Mouse (Mus musculus) CD4-positive, CD25-positive, alpha-beta regulatory T cell, adult 2 months (primary cell): Measurements from ENCODE around the gene Kdm5b.

ENCODE experiments used
- DNase-seq: peaks from one replicate; pipeline ENCODE4 v3.0.0-alpha.2; 2012; ENCODE audit warnings: low read depth, low spot score

The Kdm5b gene

DNA sequence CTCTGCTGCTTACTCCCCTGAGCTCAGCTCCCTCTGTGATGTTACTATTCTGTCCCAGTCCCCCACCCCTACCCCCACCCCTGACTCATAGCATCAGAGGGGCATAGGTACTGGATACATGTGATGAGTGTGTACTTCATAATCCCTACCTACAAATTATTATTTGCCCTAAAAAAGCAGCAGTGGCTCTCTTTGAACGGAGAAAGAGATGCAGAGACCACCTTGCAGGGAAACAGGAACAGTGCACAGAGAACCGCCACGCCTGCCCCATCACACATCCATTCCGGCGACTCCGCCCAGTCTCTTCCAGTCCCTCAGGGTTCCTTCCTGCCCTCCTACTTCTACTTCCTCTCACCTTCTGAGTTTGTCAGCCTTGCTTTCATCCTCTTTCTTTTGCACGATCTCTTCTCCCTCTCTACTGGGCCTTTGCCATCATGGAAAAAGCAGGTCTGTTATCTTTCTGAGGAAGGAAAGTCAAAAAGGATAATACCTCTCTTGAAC is 10.3 kb upstream of the Kdm5b start, which contains the start of gene Mgat4e:
Gene Mgat4e (minus strand): TSS at position 51 of the 501 bp plus-strand sequence.
- peak; percentile 18 for DNase-seq

DNA sequence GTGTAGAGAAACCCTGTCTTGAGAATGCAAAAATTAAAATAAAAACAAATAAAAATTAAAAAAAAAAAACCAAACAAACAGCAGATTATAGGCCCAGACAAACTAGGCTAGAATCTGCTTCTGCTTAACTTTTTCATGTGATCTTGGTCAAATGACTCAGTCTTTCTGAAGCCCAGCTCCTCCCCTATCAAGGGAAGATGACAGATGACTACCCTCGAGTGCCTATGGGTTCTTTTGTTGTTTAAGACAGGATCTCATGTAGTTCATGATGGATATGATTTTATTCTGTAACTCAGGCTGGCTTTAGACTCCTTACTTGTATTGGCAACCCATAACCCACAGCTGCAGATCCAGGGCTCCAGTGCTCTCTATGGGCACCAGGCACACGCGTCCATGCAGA is 8.1 kb upstream of the Kdm5b start:
- no peak for DNase-seq

DNA sequence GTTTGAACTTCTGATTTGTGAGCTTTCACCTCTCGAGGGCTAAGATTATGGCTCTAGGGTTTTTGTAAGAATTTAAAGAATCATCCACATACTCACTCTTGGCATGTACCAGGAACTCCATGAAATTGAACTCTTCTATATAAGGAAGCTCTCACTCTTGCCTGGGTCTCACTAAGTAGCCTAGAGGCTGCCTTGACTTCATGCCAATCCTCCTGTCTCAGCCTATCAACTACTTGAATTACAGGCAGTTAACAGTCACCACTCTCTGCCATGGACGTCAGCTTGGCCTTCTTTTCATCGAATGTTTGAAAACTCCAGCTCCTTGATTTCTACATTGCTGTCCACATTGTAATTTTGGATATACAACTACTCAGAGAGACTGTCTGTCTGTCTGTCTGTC is 7.6 kb upstream of the Kdm5b start:
- no peak for DNase-seq

DNA sequence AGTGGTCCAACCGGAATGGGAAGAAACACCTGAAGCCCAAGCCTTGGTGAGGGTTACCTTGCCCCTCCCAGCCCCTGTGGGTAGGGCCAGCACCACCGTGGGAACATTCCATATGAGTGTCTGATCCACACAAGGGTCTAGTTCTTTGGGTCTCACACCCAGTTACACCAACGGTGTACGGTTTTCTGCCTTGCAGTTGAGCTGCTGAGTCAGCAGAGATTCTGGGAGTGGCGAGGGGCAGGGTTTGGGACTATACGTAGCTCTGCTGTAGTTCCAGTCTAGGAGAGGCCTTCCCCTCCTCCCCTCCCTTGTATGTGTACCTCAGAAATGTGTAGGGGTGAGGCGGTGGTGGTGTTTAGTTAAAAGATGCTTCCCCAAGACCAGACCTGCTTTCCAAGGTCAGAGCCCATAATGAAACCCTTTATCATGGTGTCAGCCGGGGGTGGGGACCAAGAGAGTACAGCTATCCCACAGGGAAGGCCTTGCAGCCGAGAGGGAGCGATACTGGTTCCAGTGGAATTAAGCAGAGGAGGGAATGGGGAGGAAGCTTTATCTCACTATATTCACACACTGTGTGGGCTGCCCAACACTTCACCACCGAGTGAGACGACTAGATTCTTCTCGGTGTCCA is 4.6 kb upstream of the Kdm5b start:
- DNase-seq = peak; percentile 16

DNA sequence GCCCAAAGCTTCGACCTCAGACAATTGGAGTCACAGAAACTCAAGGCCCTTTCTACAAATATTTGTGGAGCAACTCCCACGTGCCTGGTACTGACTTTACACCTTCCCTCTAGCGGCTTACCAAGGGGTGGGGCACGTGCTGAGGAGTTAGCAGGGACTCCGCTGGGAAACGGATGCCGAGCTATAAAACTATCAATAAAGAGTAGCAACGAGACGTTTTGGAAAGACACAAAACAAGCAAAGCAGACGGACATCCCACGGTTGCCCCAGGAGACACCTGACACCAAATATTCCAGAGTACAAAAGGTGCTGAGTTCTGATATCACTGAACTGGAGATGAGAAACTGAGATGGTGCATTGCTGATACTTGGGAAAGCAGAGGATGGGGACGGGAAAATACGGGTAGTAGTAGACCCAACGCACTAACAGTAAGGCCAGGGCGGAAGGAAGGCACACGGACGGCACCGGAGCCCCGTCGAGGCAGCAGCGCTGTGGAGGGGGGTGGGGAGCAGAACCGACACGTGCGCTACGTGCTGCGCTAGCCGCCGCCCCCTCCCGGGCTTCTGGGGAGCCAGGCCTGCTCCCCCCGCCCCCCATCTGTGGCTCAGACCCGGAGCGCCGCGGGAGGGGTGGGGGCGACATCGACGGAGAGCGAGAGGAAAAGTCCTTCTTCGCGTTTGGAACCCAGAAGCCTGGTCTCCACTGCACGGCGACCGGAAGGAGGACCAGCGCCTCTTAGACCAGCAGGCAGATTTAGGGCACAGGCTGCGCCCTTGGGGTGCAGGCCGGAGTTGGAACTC is 3.9 kb upstream of the Kdm5b start:
- DNase-seq = peak; percentile 80

DNA sequence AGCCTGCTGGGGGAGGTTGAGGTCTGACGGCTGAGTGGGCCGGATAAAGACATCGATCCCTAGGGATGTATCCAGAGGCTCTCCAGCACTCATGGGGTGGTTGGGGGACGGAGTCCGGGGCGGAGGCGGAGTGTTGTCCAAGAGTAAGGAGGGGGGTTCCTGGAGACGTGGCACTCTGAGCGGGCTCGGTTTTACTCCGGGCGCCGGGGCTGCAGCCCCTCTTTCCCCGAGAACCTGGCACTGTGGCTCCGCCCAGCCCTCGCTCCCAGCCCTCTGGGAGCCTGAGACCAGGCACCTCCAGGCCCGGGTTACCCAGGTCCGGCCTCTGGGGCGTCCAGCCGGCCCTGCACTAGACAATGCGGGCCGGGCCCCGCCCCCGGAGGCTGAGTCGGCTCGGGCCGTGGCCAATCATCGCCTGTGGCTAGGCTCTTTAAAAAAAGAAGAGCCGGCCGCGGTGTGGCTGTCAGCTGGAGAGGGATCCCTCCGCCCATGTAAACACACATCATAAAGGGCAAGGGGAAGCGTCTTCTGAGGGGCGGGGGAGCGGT is 3.2 kb upstream of the Kdm5b start:
- DNase-seq = peak; percentile 94

DNA sequence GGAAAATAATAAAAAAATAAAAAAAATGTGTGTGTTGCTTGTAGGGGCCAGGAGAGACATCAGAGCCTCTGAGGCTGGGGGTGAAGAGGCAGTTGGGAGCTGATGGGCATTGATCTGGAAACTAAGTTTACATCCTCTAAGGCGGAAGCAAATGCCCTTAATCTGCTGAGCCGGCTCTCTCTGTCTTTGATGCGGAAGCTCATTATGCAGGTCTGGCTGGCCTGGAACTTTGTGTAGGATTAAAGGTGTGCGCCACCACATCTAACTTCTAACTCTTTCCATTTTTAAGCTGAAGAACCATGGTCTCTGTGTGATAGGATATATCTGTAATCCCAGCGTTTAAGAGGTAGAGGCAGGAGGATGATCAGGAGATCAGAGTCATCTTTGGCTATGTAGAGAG is 1.5 kb upstream of the Kdm5b start:
- no peak for DNase-seq

DNA sequence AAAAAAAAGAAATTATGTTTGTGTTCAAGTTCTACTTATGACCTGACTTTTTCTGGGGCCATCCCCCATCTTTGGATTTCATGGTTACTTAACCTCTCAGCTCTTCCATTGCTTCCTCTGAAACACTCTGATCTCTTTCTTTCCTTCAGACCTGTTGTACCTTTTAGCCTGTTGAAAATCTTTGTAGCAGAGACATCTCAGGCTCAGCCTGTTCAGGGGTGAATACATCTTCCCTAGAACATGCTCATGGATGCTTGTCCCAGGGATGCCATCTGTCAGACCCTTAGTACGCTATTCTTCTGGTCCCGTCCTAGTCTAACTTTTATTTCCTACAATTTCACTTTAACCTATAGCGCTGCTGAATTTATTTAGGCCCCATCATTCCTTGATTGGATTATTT is 745 bp upstream of the Kdm5b start:
- no peak for DNase-seq

DNA sequence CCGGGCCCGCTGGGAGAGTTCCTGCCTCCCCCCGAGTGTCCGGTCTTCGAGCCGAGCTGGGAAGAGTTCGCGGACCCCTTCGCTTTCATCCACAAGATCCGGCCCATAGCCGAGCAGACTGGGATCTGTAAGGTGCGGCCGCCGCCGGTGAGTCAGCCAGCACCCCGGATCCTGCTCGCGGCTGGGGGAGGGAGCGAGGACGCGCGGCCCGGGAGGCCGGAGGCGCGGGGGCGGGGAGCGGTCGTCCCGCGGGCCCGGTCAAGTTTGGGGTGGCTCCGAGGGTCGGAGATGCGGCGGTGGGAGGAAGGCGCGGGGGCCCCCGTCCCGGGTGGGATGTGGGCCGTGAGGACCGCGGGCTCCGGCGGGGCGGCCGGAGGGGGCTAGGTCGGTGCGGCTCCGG is 425 bp downstream of the Kdm5b start:
- DNase-seq = peak; percentile 65

DNA sequence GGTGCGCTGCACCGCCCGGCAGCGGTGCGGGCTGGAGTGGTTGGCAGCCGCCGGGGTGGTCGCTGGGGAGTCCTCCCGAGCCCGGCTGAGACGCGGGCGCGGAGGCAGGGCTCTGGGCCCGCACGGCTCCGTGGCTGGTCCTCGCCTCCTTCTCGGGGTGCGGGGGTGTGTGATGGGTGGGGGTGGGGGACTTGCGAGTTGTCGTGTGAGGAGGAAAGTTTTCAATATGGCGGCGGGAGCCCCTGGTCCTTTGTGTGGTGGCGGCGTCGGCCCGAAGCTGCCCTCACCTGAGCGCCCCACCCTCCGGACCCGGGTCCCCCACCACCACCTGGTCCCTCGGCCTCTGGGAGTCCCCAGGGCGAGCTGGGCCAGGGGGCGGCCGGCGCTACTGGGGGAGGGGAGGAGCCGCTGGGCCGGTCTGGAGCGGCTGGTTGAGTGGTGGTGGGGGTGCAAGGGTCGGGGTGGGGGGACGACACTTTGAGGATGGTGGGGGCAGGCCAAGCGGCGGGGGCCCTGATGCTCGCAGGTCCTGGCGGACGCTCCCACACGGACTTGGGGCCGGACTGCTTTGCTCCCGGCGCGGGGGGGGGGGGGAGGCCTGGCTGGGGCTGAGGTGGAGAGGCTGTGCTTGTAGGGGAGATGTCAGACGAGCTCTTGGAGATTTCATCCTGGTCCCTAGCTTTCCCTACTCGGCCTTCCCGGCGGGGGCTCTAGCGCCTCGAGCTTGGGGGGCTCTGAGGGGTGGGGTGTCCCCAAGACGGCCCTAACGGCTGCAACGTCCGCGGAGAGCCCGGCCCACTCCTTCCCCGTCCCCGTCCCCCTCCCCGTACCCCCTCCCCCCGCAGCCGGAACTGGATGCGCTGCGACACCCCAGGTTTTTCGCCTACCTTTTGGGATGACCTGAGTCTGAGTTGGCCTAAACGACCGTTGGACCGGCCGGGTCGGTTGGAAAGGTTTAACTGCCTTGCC is 1.1 kb downstream of the Kdm5b start:
- DNase-seq = peak; percentile 69

DNA sequence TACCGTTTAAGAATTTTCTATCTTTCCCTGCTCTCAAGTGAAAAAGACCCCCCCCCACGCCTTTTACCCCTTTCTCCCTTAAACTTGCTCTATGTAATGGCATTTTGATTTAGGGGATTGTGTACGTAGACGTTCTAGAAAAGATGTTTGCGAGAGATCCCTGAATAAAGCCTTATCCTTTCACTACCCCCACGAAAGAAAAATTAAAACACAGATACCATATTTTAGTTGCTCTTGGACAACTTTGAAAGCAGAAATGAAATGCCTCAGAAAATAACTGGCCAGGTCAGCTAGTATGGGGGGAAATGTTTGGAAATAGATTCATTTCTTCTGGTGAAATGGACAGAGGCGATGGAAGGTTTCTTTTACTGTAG is 1.8 kb downstream of the Kdm5b start:
- DNase-seq = no peak

DNA sequence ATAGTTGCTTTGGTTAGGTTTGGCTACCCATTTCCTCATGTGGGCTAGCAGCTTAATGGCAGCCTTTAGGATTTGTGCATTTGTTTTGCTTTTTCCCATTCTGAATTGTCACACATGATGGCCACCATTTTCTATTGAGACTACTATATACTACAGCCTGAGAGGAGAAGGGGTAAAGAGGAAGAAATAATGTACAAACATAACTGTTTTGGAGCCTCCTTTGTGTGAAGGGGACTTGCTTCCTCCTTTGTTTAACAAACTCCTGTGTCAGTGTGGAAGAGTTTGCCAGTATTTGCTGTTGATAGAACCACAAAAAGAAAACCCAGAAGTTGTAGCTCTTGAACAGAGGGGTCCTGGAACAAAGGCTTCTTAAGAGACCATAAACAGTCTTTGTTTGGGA is 2.5 kb downstream of the Kdm5b start:
- no peak for DNase-seq

DNA sequence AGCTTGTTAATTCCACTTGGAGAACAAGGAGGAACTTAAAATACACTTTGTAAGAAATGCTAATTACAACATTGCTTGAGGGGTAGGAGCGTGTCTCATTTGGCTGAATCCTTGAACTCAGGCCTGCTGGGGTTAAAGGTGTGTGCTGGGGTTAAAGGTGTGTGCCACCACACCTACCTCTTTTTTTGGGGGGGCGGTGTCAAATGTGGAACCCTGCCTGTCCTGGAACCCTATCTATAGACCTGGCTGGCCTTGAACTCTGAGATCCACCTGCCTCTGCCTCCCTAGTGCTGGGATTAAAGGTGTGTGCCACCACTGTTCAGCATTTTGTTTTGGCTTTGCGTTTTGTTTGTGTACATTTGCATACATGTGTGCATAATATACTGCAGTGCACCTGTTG is 3.8 kb downstream of the Kdm5b start:
- DNase-seq = no peak

DNA sequence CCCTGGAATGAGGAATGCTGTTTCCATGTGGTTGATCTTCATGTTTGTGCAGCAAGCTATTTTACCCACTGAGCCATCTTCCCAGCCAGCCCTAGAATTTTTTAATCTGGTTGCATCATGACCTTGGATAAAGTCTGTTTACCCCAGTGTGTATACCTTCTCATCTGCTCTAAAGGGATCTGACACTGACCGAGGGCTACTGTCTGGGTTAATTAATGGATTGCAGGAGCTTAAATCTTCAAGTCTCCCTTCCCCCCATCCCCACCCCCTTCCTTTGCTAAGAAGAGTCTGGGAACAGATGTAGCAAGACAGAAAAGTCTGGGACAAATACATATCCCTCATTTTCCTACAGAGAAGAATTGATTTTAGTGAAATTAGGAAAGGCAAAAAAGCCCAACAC is 7.5 kb downstream of the Kdm5b start:
- no peak for DNase-seq

DNA sequence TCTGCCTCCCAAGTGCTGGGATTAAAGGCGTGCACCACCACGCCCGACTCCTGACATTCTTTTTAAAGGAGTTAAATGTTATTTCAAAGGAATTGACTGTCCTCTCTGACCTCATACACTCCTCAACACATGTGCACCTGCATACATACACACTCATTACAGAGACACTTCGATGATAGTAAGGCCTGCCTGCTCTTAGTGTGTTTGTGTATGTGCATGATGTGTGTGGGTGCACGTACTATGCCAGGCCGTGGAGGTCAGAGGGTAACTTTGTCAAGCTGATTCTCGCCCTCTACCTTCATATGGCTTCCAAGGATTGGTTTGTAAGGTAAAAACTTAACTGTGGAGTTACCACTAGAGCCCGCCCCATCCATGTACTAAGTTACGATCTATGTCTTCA is 10.2 kb downstream of the Kdm5b start:
- no peak for DNase-seq

DNA sequence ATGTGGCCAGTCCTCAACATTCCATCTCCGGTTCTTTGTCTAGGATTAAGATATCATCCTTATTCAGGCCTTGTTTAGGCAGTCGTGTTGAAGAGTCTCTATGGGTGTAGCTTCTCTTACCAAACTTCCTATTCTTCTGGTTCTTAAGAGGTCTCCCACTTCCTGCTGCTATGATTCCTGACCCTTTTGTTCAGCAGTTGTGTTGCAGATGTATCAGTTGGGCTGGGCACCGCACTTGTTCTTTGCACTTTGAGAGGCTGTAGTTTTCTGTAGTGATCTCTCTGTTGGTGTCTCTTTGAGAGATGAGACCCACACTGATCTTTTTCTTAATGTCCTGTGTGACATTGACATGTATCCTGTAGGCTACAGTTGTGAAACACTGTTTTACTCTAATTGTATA is 10.7 kb downstream of the Kdm5b start:
- no peak for DNase-seq

DNA sequence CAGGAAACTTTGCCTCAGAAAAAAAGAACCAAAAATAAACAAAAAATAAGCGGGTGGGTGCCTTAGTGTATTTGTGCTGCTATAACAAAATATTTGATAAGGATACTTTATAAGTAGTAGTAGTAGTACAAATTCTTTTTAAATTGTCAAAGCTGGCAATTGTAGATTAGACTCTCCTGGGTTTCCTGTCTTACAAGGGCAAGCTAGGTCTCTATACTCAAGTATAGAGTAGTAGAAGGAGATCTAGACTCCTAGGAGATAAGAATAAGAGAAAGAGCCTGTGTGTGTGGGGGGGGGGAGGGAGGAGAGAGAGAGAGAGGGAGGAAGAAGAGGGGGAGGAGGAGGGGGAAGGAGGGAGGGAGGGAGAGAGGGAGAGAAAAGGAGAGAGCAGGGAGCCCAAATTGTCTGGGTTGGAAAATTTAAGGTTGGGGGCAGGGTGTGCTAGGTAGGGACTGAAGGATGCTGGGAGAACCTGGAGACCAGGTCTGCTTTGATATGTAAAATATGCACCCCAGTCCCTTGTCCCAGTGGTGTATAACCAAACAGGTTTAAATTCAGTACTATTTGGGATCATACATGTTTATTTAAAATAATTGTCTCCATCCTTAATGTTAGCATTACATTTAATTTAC is 13.4 kb downstream of the Kdm5b start:
- no peak for DNase-seq

DNA sequence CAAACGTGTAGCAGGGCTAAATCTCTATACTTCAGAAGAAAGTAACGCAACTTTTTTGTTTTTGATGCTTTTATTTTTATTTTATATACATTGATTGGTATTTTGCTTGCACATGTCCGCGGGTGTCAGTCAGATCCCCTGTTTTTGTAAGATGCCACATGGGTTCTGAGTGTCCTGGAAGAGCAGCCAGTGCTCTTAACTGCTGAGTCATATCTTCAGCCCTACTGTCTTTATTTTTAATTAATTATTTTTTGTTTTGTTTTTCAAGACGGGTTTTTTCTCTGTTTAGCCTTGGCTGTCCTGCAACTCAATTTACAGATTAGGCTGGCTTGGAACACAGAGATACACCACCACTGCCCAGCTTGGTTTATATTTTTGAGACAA is 14.0 kb downstream of the Kdm5b start:
- DNase-seq = no peak

DNA sequence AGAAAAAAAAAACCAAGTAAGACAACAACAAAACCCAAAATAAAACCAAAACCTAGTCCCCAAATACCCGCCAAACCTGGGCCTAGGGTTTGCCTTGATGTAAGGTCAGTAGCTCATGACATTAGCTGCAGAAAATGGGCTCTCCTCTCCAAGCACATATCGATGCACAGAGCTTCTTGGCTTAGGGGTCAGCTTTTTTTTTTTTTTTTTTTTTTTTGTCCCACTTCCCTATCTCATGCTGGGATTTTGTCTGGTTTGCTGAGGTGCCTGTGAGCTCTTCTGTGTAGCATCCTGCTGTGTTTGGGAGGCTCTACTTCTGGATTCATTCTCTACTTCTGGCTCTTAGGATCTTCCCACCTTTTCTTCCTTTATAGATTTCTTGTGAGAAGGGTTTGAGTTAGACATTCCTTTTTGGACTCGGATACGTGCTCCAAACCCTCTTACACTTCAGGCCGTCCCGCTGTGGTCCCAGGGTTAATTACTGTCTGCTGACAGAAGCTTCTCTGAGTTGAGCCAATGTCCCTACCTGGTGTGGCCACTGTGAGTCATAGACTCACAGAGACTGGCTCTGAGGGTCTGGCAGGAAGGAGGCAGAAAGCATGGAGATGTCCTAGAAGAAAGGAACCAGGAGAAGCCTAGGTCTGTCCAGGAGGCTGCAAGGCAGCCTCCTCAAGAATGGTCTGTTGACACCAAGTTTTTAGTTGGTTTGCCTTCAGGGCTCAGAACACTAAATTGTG is 17.6 kb downstream of the Kdm5b start:
- no peak for DNase-seq

DNA sequence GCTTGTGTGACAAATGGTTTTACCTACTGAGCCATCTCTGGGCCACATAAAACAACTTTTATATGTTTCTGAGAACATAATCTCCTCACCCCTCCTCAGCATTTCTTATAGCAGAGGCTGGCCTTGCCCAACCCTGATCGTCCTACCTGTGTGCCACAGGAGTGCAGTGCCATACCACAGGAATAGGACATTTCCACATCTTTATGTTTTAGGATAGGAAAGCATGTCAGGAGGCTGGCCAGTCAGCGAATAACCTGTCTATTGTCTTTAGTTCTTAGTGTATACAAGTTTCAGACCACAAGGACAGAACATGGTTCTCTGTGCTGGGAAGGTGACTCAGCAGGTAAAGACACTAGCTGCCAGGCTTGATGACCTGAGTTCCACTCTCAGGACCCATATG is 20.8 kb downstream of the Kdm5b start:
- no peak for DNase-seq

DNA sequence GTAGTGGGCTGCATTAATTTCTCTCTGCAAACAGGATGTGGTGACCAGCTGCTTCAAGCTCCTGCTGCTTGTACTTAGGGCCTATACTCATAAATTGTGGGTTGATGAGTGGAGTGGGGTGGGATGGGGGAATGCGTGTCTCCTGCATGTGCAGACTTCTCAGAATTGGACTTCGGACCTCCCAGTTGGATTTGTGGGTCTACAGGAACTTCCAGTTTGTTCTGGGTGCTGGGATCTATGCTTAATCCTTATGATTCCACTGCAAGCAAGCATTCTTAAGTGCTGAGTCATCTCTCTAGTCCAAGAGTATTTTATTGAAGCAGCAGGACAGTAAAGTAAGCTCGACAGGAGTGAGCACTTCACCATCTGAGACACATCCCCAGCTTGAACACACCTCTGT is 23.6 kb downstream of the Kdm5b start:
- DNase-seq = no peak
